9 mouse cellular contexts compared by ENCODE assay signal in genomic region chr19:12466204-12466603, GRCm38 (mm10). TPM values are rescaled to one million over a fixed set of nuclear protein-coding genes. Genes with fewer than 3 reads are reported as not detected.
DNase-seq lines count a peak whose midpoint lies in the region; ATAC-seq lines count a peak whose summit lies in the region.
"Had no signal": no experiment of that assay in that cellular context is flagged by ENCODE, and none has a peak within 500 bp of the region (broad histone marks: within the 10 kb centered on the region; RNA-seq: fewer than 3 reads in every experiment).

No protein-coding gene starts in this region.

- peak; percentile 18; the same call in 1 of the 2 replicates for ATAC-seq in lung, embryonic 16.5 days (ENCODE audit: low read depth)
- ATAC-seq in neutrophil, adult 5-6 weeks (ENCODE audit: extremely low read depth, insufficient number of reproducible peaks, low FRiP score, poor library complexity, severe bottlenecking), result peak; percentile 87

- H3K27ac ChIP-seq in embryonic facial prominence, embryonic 10.5 days (replicated peaks), result no peak overlapping the region
- no peak overlapping the region for H3K27ac ChIP-seq in lung, embryonic 16.5 days (ENCODE audit: low read length)

- no peak overlapping the region for H3K9ac ChIP-seq in lung, embryonic 16.5 days (ENCODE audit: low read length)

- peak; percentile 72 to 89 for DNase-seq in adrenal gland, adult (ENCODE audit: inconsistent age in 2 of 2, low spot score in 1 of 2)
- no peak for DNase-seq in adrenal gland, adult 8-10 months
- peak; percentile 80 for DNase-seq in adrenal gland, postnatal 14 days
- peak; percentile 60 for DNase-seq in embryonic facial prominence, embryonic 10.5 days (ENCODE audit: low spot score)
- peak; percentile 62 for DNase-seq in heart, postnatal 4 days
- DNase-seq in kidney, postnatal 4 days, result peak; percentile 67 to 75

- no peak overlapping the region for H3K4me2 ChIP-seq in lung, embryonic 16.5 days (ENCODE audit: low read depth, low read length)

- peaks cover 37% of the 10 kb centered on the region for H3K36me3 ChIP-seq in embryonic facial prominence, embryonic 10.5 days (replicated peaks)
- peaks cover 15% of the 10 kb centered on the region for H3K36me3 ChIP-seq in lung, embryonic 16.5 days (ENCODE audit: control insufficient read depth, insufficient read depth, low read length)

- no peaks in the 10 kb centered on the region for H3K9me3 ChIP-seq in embryonic facial prominence, embryonic 10.5 days
- H3K9me3 ChIP-seq in lung, embryonic 16.5 days (ENCODE audit: control insufficient read depth, low read length), result no peaks in the 10 kb centered on the region

- 35% methylated on average over 7 of the region's 7 CpGs for WGBS in embryonic facial prominence, embryonic 10.5 days
- 28% methylated on average over 7 of the region's 7 CpGs for WGBS in lung, embryonic 16.5 days

- H3K4me3 ChIP-seq in embryonic facial prominence, embryonic 10.5 days, result no peak overlapping the region
- no peak overlapping the region for H3K4me3 ChIP-seq in lung, embryonic 16.5 days (ENCODE audit: low read length)

- peaks cover 8% of the 10 kb centered on the region for H3K4me1 ChIP-seq in embryonic facial prominence, embryonic 10.5 days
- H3K4me1 ChIP-seq in lung, embryonic 16.5 days (replicated peaks; ENCODE audit: control insufficient read depth, insufficient read depth, low read length), result peaks cover 7% of the 10 kb centered on the region; the same call in 1 of the 2 replicates

- H3K27me3 ChIP-seq in embryonic facial prominence, embryonic 10.5 days (replicated peaks; ENCODE audit: low read depth, poor library complexity, severe bottlenecking), result no peaks in the 10 kb centered on the region
- no peaks in the 10 kb centered on the region for H3K27me3 ChIP-seq in lung, embryonic 16.5 days (ENCODE audit: control insufficient read depth, insufficient read depth, low read depth, low read length)

RNA-seq across cellular contexts. Expression of gene Mpeg1, which starts 5.6 kb away (rescaled TPM):
- 10 to 100 TPM; 29.9 to 72.1 (median 53.2) TPM for total RNA-seq in adrenal gland, adult 8-10 months (2022)
- total RNA-seq in adrenal gland, postnatal 14 days (2021), result 10.8 and 18.2 TPM in 2 replicates
- 0.08 and 0.17 TPM in 2 replicates for polyA plus RNA-seq in embryonic facial prominence, embryonic 10.5 days (2016; fragmentation: Nextera tagmentation; extraction: Ambion mirVana)
- total RNA-seq in heart, postnatal 4 days (2021), result 1 to 10 TPM; 4.5 to 5.7 TPM
- polyA plus RNA-seq in lung, embryonic 16.5 days (2015; fragmentation: Nextera tagmentation; extraction: Ambion mirVana), result 0.79 and 0.88 TPM in 2 replicates
- total RNA-seq in neutrophil, adult 5-6 weeks (2017), result 276 and 282 TPM in 2 replicates

RNA-seq across cellular contexts. Expression of gene Dtx4, which starts 35.0 kb away (rescaled TPM):
- 10 to 100 TPM; 12.6 to 26.3 (median 19.7) TPM for total RNA-seq in adrenal gland, adult 8-10 months (2022)
- total RNA-seq in adrenal gland, postnatal 14 days (2021), result 19.7 and 24.6 TPM in 2 replicates
- 12.1 and 19.8 TPM in 2 replicates for polyA plus RNA-seq in embryonic facial prominence, embryonic 10.5 days (2016; fragmentation: Nextera tagmentation; extraction: Ambion mirVana)
- 1 to 10 TPM; 7.7 to 8.9 TPM for total RNA-seq in heart, postnatal 4 days (2021)
- 16.0 and 16.5 TPM in 2 replicates for polyA plus RNA-seq in lung, embryonic 16.5 days (2015; fragmentation: Nextera tagmentation; extraction: Ambion mirVana)
- total RNA-seq in neutrophil, adult 5-6 weeks (2017), result 9.8 and 10.5 TPM in 2 replicates

RNA-seq across cellular contexts. Expression of gene Pfpl, which starts 38.5 kb away (rescaled TPM):
- total RNA-seq in adrenal gland, adult 8-10 months (2022), result not detected
- total RNA-seq in adrenal gland, postnatal 14 days (2021), result not detected in 2 replicates
- polyA plus RNA-seq in embryonic facial prominence, embryonic 10.5 days (2016; fragmentation: Nextera tagmentation; extraction: Ambion mirVana), result not detected in 2 replicates
- total RNA-seq in heart, postnatal 4 days (2021), result not detected
- not detected in 2 replicates for polyA plus RNA-seq in lung, embryonic 16.5 days (2015; fragmentation: Nextera tagmentation; extraction: Ambion mirVana)
- total RNA-seq in neutrophil, adult 5-6 weeks (2017), result not detected in 2 replicates

RNA-seq across cellular contexts. Expression of gene Olfr1441, which starts 49.0 kb away (rescaled TPM):
- not detected for total RNA-seq in adrenal gland, adult 8-10 months (2022)
- total RNA-seq in adrenal gland, postnatal 14 days (2021), result not detected in 2 replicates
- not detected in 2 replicates for polyA plus RNA-seq in embryonic facial prominence, embryonic 10.5 days (2016; fragmentation: Nextera tagmentation; extraction: Ambion mirVana)
- not detected for total RNA-seq in heart, postnatal 4 days (2021)
- polyA plus RNA-seq in lung, embryonic 16.5 days (2015; fragmentation: Nextera tagmentation; extraction: Ambion mirVana), result not detected in 2 replicates
- total RNA-seq in neutrophil, adult 5-6 weeks (2017), result not detected in 2 replicates
- total RNA-seq: left cerebral cortex, adult 8-10 months had no signal
